ENCODE assay signal across 22 mouse cellular contexts in genomic region chr6:85353706-85354105, GRCm38 (mm10). TPM values are rescaled to one million over a fixed set of nuclear protein-coding genes. Genes with fewer than 3 reads are reported as not detected.
DNase-seq lines count a peak whose midpoint lies in the region; ATAC-seq and TF ChIP-seq lines count a peak whose summit lies in the region.
"Had no signal": no experiment of that assay in that cellular context is flagged by ENCODE, and none has a peak within 500 bp of the region (broad histone marks: within the 10 kb centered on the region; RNA-seq: fewer than 3 reads in every experiment).

No protein-coding gene starts in this region.

- H3K9ac ChIP-seq in hindbrain, postnatal 0 days (replicated peaks; ENCODE audit: low read length) = no peak overlapping the region
- H3K9ac ChIP-seq in hindbrain, embryonic 11.5 days (ENCODE audit: low read depth, low read length) = no peak overlapping the region
- H3K9ac ChIP-seq in liver, postnatal 0 days (replicated peaks) = no peak overlapping the region
- H3K9ac ChIP-seq: embryonic facial prominence, embryonic 15.5 days; forebrain, embryonic 15.5 days; heart, embryonic 15.5 days; limb, embryonic 12.5 days; liver, embryonic 13.5 days; midbrain, embryonic 12.5 days had no signal

- 0 out of 2 replicates have a peak, but pooled peaks cover 3% of the 10 kb centered on the region for H3K4me1 ChIP-seq in hindbrain, postnatal 0 days (ENCODE audit: insufficient read depth, low read length)
- no peaks in the 10 kb centered on the region for H3K4me1 ChIP-seq in hindbrain, embryonic 11.5 days (replicated peaks; ENCODE audit: control insufficient read depth, insufficient read depth, low read length)
- H3K4me1 ChIP-seq in liver, postnatal 0 days (ENCODE audit: insufficient read depth) = no peaks in the 10 kb centered on the region
- H3K4me1 ChIP-seq: forebrain, embryonic 15.5 days; hindbrain, embryonic 10.5 days; limb, embryonic 12.5 days; liver, embryonic 13.5 days; midbrain, embryonic 12.5 days had no signal

- TF ChIP-seq EP300 in liver, postnatal 0 days (IDR thresholded peaks at IDR 0.05; ENCODE audit: low read depth) = no peak

- peaks cover 2% of the 10 kb centered on the region; the same call in 1 of the 2 replicates for H3K36me3 ChIP-seq in hindbrain, postnatal 0 days (ENCODE audit: insufficient read depth, low read length)
- H3K36me3 ChIP-seq in hindbrain, embryonic 11.5 days (ENCODE audit: control insufficient read depth, insufficient read depth, low read length) = no peaks in the 10 kb centered on the region
- no peaks in the 10 kb centered on the region for H3K36me3 ChIP-seq in liver, postnatal 0 days (replicated peaks; ENCODE audit: insufficient read depth, low read length)
- H3K36me3 ChIP-seq: embryonic facial prominence, embryonic 15.5 days; forebrain, embryonic 15.5 days; heart, embryonic 15.5 days; hindbrain, embryonic 10.5 days; liver, embryonic 13.5 days; midbrain, embryonic 12.5 days had no signal

- 61% methylated on average over 3 of the region's 3 CpGs for WGBS in hindbrain, postnatal 0 days
- WGBS in hindbrain, embryonic 11.5 days = 69% methylated on average over 3 of the region's 3 CpGs
- whole genome bisulfite sequencing in liver, postnatal 0 days (ENCODE audit: insufficient replicate concordance) = 64% methylated on average over 3 of the region's 3 CpGs

- no peaks in the 10 kb centered on the region for H3K9me3 ChIP-seq in hindbrain, postnatal 0 days (ENCODE audit: low read length)
- no peaks in the 10 kb centered on the region for H3K9me3 ChIP-seq in hindbrain, embryonic 11.5 days (ENCODE audit: control insufficient read depth, low read length)
- H3K9me3 ChIP-seq in liver, postnatal 0 days (ENCODE audit: low read length) = no peaks in the 10 kb centered on the region
- H3K9me3 ChIP-seq: embryonic facial prominence, embryonic 15.5 days; forebrain, embryonic 15.5 days; heart, embryonic 15.5 days; hindbrain, embryonic 10.5 days; limb, embryonic 12.5 days; liver, embryonic 13.5 days; midbrain, embryonic 12.5 days had no signal

- H3K27ac ChIP-seq in hindbrain, postnatal 0 days = no peak overlapping the region
- H3K27ac ChIP-seq in hindbrain, embryonic 11.5 days (ENCODE audit: low read depth, low read length) = no peak overlapping the region
- H3K27ac ChIP-seq in liver, postnatal 0 days (ENCODE audit: low read depth) = no peak overlapping the region
- H3K27ac ChIP-seq: embryonic facial prominence, embryonic 15.5 days; forebrain, embryonic 15.5 days; heart, embryonic 15.5 days; hindbrain, embryonic 10.5 days; limb, embryonic 12.5 days; liver, embryonic 13.5 days; midbrain, embryonic 12.5 days had no signal

- no peak overlapping the region for H3K4me3 ChIP-seq in hindbrain, postnatal 0 days (ENCODE audit: low read length)
- H3K4me3 ChIP-seq in hindbrain, embryonic 11.5 days (ENCODE audit: low read depth, low read length) = no peak overlapping the region
- no peak overlapping the region for H3K4me3 ChIP-seq in liver, postnatal 0 days (ENCODE audit: low read depth, low read length)
- H3K4me3 ChIP-seq: embryonic facial prominence, embryonic 15.5 days; forebrain, embryonic 15.5 days; heart, embryonic 15.5 days; hindbrain, embryonic 10.5 days; limb, embryonic 12.5 days; liver, embryonic 13.5 days; midbrain, embryonic 12.5 days had no signal

- ATAC-seq in hindbrain, postnatal 0 days = no peak
- no peak for ATAC-seq in hindbrain, embryonic 11.5 days (ENCODE audit: low FRiP score)
- no peak for ATAC-seq in liver, postnatal 0 days
- no peak for ATAC-seq in megakaryocyte, adult 5-6 weeks (ENCODE audit: poor library complexity, severe bottlenecking)
- ATAC-seq: forebrain, embryonic 15.5 days had no signal

- no peaks in the 10 kb centered on the region for H3K27me3 ChIP-seq in hindbrain, postnatal 0 days (ENCODE audit: insufficient read depth, low read length)
- H3K27me3 ChIP-seq in hindbrain, embryonic 11.5 days (ENCODE audit: control insufficient read depth, insufficient read depth, low read length) = no peaks in the 10 kb centered on the region
- H3K27me3 ChIP-seq in liver, postnatal 0 days (ENCODE audit: insufficient read depth, low read length) = no peaks in the 10 kb centered on the region
- H3K27me3 ChIP-seq: embryonic facial prominence, embryonic 15.5 days; forebrain, embryonic 15.5 days; heart, embryonic 15.5 days; limb, embryonic 12.5 days; liver, embryonic 13.5 days; midbrain, embryonic 12.5 days had no signal

- H3K4me2 ChIP-seq in hindbrain, postnatal 0 days (ENCODE audit: low read depth, low read length) = no peak overlapping the region
- no peak overlapping the region for H3K4me2 ChIP-seq in hindbrain, embryonic 11.5 days (replicated peaks; ENCODE audit: low read depth, low read length)
- H3K4me2 ChIP-seq in liver, postnatal 0 days (ENCODE audit: low read depth, low read length) = no peak overlapping the region
- H3K4me2 ChIP-seq: embryonic facial prominence, embryonic 15.5 days; forebrain, embryonic 15.5 days; heart, embryonic 15.5 days; limb, embryonic 12.5 days; liver, embryonic 13.5 days; midbrain, embryonic 12.5 days had no signal

- TF ChIP-seq CTCF in hindbrain, postnatal 0 days (IDR thresholded peaks at IDR 0.05; ENCODE audit: low read depth) = peak; percentile 39; the same call in 1 of the 2 replicates
- TF ChIP-seq CTCF in liver, postnatal 0 days (IDR thresholded peaks at IDR 0.05; ENCODE audit: low read depth) = peak; percentile 40

- DNase-seq in hindbrain, postnatal 0 days (ENCODE audit: low spot score) = peak; percentile 20
- DNase-seq in hindbrain, embryonic 11.5 days (ENCODE audit: low spot score) = no peak
- DNase-seq in liver, postnatal 0 days = no peak
- no peak for DNase-seq in liver
- DNase-seq in ES-CJ7 (ENCODE audit: low read depth, low spot score) = peak; percentile 60
- peak; percentile 66 for DNase-seq in R1 (ENCODE audit: low read depth, low spot score)
- DNase-seq in adipocyte (ENCODE audit: low spot score) = no peak
- DNase-seq: adrenal gland, postnatal 25 days; cerebellum, adult 9-11 months; gastrocnemius, postnatal 36 days; kidney, adult 2 months; kidney, postnatal 10 days; liver, embryonic 13.5 days; lung, postnatal 10 days; right cerebral cortex, postnatal 14 days had no signal

RNA-seq across cellular contexts. Expression of gene Sfxn5, which starts 20.5 kb away (rescaled TPM):
- total RNA-seq in hindbrain, postnatal 0 days (2014; rRNA removed) = 144 and 151 TPM in 2 replicates
- polyA plus RNA-seq in hindbrain, postnatal 0 days (2015; fragmentation: Nextera tagmentation; extraction: Ambion mirVana) = 108 and 115 TPM in 2 replicates
- polyA plus RNA-seq in hindbrain, embryonic 11.5 days (2014; fragmentation: Nextera tagmentation; extraction: Ambion mirVana) = 5.1 and 6.2 TPM in 2 replicates
- 3.1 and 3.3 TPM in 2 replicates for polyA plus RNA-seq in liver, postnatal 0 days (2015; fragmentation: Nextera tagmentation; extraction: Ambion mirVana)
- total RNA-seq in megakaryocyte, adult 5-6 weeks (2015) = 6.5 and 8.4 TPM in 2 replicates
- 8.4 and 13.4 TPM in 2 replicates for total RNA-seq in megakaryocyte, adult 5-6 weeks (2017)

RNA-seq across cellular contexts. Expression of gene Rab11fip5, which starts 20.7 kb away (rescaled TPM):
- 62.6 and 66.5 TPM in 2 replicates for total RNA-seq in hindbrain, postnatal 0 days (2014; rRNA removed)
- polyA plus RNA-seq in hindbrain, postnatal 0 days (2015; fragmentation: Nextera tagmentation; extraction: Ambion mirVana) = 23.4 and 26.7 TPM in 2 replicates
- 4.1 and 4.6 TPM in 2 replicates for polyA plus RNA-seq in hindbrain, embryonic 11.5 days (2014; fragmentation: Nextera tagmentation; extraction: Ambion mirVana)
- polyA plus RNA-seq in liver, postnatal 0 days (2015; fragmentation: Nextera tagmentation; extraction: Ambion mirVana) = 1.1 TPM in 2 replicates
- 5.2 and 6.9 TPM in 2 replicates for total RNA-seq in megakaryocyte, adult 5-6 weeks (2015)
- 5.8 and 6.3 TPM in 2 replicates for total RNA-seq in megakaryocyte, adult 5-6 weeks (2017)

Comparison
In these comparisons a context has a peak if more than half of its experiments do, and no peak if none do; other contexts are left out.
1. DNase-seq: peak in hindbrain, postnatal 0 days (single experiment), ES-CJ7 (single experiment) and R1 (single experiment); none in hindbrain, embryonic 11.5 days (single experiment), liver, postnatal 0 days (single experiment), liver (single experiment) and adipocyte (single experiment).
2. RNA of gene Sfxn5, which starts 20.5 kb away (polyA plus RNA-seq): 108 to 115 TPM in hindbrain, postnatal 0 days; 5.1 to 6.2 TPM in hindbrain, embryonic 11.5 days and 3.1 to 3.3 TPM in liver, postnatal 0 days; every median in the first group is over 10 times any median in the second.